Mouse (Mus musculus) pancreas, adult 10 weeks (tissue): ENCODE results near the gene Ccndbp1. TPM values are rescaled to one million over a fixed set of nuclear protein-coding genes. Genes with fewer than 3 reads are reported as not detected.

Experiments used
- polyA plus RNA-seq: library from polyadenylated mRNA; stranded (reverse); fragments of 350-450 nt; fragmentation: Illumina TruSeq; extraction: RNeasy Lipid Tissue Mini Kit (QIAGEN cat#74804); gene quantifications from one replicate; pipeline ENCODE4 v1.2.3, GENCODE M21; 2015; ENCODE audit warnings: low read depth, low replicate concordance; ENCODE audit not compliant: insufficient read depth

The Ccndbp1 gene
- 10.7 TPM for polyA plus RNA-seq

GRCm38 (mm10) chr2:121007925-121008663 is at the start of gene Ccndbp1:
Ccndbp1 (plus strand) TSS chr2:121008403.

GRCm38 (mm10) chr2:120970559-120971080 is 37.6 kb upstream of the Ccndbp1 start, which contains the start of gene Ubr1:
Ubr1 (minus strand) TSS chr2:120970715.

GRCm38 (mm10) chr2:120976990-120977925 is 30.9 kb upstream of the Ccndbp1 start, which contains the start of gene Tmem62:
Tmem62 (plus strand) TSS chr2:120977017.

GRCm38 (mm10) chr2:121036733-121037341 is 28.6 kb downstream of the Ccndbp1 start, which contains the start of gene Epb42:
Epb42 (minus strand) TSS chr2:121037072.

Other genes starting within 250 kb of the Ccndbp1 start
- gene Cdan1, start 158.3 kb upstream of the Ccndbp1 start, polyA plus RNA-seq, result 1.1 TPM
- 1.2 TPM for gene Ttbk2, start 157.8 kb upstream of the Ccndbp1 start, polyA plus RNA-seq
- gene Ubr1, start 37.7 kb upstream of the Ccndbp1 start, polyA plus RNA-seq, result 9.2 TPM
- gene Tmem62, start 31.4 kb upstream of the Ccndbp1 start, polyA plus RNA-seq, result 3.8 TPM
- gene Epb42, start 28.7 kb downstream of the Ccndbp1 start, polyA plus RNA-seq, result not detected
- gene Tgm5, start 77.4 kb downstream of the Ccndbp1 start, polyA plus RNA-seq, result not detected
- not detected for gene Tgm7, start 101.4 kb downstream of the Ccndbp1 start, polyA plus RNA-seq
- gene Adal, start 132.0 kb downstream of the Ccndbp1 start, polyA plus RNA-seq, result 4.0 TPM
- 2.0 TPM for gene Lcmt2, start 132.2 kb downstream of the Ccndbp1 start, polyA plus RNA-seq
- gene Tubgcp4, start 162.3 kb downstream of the Ccndbp1 start, polyA plus RNA-seq, result 8.5 TPM
- 4.1 TPM for gene Zscan29, start 162.7 kb downstream of the Ccndbp1 start, polyA plus RNA-seq